Mouse (Mus musculus): ENCODE measurements at regions not wholly inside any gene's neighbourhood (a gene's known extent, or its start where the extent isn't known, plus 50 kb on each side); places are given as distances from the start of the nearest gene placed in this dataset.

DNA sequence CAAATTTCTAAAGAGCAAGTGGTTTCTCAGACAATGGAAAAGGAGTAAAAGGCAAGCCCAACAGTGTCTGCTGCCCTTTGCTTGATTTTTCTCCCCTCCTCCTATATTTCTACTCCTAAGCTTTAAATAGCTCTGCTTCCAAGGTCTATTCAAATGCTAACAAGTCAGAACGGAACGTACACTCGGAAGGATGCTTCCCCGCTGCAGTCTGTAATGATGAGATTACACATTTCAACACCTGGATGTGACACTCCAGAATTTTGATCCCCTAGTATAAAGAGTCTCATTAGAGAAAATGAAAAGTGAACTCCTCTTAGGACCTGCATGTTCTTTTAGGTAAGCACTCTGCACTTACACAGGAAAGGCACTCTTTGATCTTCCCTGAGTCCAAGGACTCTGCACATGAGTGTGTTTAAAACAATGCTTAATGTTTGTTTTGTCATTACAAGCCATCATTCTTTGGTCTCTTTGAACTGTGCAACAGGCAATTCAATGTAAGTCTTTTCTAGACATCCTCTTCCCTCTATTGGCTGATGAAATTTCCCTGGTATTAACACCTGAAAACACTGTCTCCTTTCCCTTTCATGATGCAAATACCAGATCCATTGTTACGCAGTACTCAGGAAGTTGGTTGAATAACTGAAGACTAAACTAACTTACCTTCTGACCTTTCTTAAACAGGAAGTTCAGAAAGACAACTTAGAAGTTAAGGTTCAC is 278.7 kb downstream of the Epha7 start:
- H3K27ac ChIP-seq (ENCODE audit: low read depth, low read length) = no peak overlapping the region
- no peaks in the 10 kb centered on the region for H3K9me3 ChIP-seq (replicated peaks; ENCODE audit: control insufficient read depth, low read length)
- no peak overlapping the region for H3K9ac ChIP-seq (ENCODE audit: low read length)
- ATAC-seq (no peak), DNase-seq (ENCODE audit: low spot score) (peak; percentile 11)
- no peaks in the 10 kb centered on the region for H3K36me3 ChIP-seq (ENCODE audit: control insufficient read depth, insufficient read depth, low read length)
- H3K4me3 ChIP-seq (ENCODE audit: low read depth, low read length) = no peak overlapping the region
- 23% methylated on average over 5 of the region's 5 CpGs for WGBS
- H3K4me1 ChIP-seq (ENCODE audit: control insufficient read depth, insufficient read depth, low read length) = no peaks in the 10 kb centered on the region
- no peaks in the 10 kb centered on the region for H3K27me3 ChIP-seq (replicated peaks; ENCODE audit: control insufficient read depth, insufficient read depth, low read length)
- H3K4me2 ChIP-seq (ENCODE audit: low read length) = no peak overlapping the region

DNA sequence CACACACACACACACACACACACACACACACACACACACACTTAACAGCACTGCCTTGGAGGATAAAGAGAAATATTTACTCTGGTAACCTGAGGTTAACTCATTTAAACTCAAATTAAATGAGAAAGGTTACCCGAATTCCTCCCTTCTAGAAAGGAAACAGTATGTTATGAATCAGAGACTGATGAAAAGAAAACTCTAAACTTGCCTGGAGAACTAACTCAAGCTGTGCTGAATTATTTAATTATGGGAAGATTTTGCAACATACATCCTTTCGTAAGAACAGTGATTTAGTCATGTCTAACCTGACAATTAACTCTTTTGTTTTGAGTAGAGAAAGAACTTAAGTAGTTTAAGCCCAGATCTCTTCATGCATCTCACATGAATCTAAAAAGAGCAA is 289.4 kb downstream of the Epha7 start:
- no peak overlapping the region for H3K27ac ChIP-seq (ENCODE audit: low read depth, low read length)
- no peaks in the 10 kb centered on the region for H3K36me3 ChIP-seq (ENCODE audit: control insufficient read depth, insufficient read depth, low read length)
- WGBS = 44% methylated on average over 2 of the region's 2 CpGs
- no peak for ATAC-seq
- H3K27me3 ChIP-seq (replicated peaks; ENCODE audit: control insufficient read depth, insufficient read depth, low read length) = no peaks in the 10 kb centered on the region
- no peaks in the 10 kb centered on the region for H3K4me1 ChIP-seq (ENCODE audit: control insufficient read depth, insufficient read depth, low read length)
- H3K9ac ChIP-seq (ENCODE audit: low read length) = no peak overlapping the region
- H3K4me2 ChIP-seq (ENCODE audit: low read length) = no peak overlapping the region
- H3K9me3 ChIP-seq (replicated peaks; ENCODE audit: control insufficient read depth, low read length) = no peaks in the 10 kb centered on the region
- no peak overlapping the region for H3K4me3 ChIP-seq (ENCODE audit: low read depth, low read length)
- no peak for DNase-seq (ENCODE audit: low spot score)

DNA sequence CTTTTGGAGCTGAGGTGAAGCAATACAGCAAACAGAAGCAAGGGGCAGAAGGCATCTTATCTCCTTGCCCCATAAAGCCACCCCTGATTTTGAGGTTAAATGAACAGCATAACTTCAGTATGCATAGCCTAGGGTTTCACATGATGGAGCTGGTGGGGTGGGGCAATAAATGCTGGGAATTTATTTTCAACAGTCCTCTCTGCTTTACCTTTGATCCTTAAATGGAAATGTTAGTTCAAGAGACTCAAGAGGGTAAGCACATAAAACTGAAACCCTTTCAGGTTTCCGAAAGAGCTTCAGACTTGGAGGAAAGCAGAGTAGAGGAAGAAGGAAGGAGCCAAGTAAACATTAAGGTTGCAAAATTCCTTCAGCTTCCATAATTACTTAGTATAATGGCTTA is 290.5 kb downstream of the Epha7 start:
- Histone ChIP-seq H3K9me3 (replicated peaks; ENCODE audit: control insufficient read depth, low read length) (no peaks in the 10 kb centered on the region), H3K27me3 (replicated peaks; ENCODE audit: control insufficient read depth, insufficient read depth, low read length) (no peaks in the 10 kb centered on the region), H3K4me1 (ENCODE audit: control insufficient read depth, insufficient read depth, low read length) (no peaks in the 10 kb centered on the region), H3K4me3 (ENCODE audit: low read depth, low read length) (no peak overlapping the region), H3K36me3 (ENCODE audit: control insufficient read depth, insufficient read depth, low read length) (no peaks in the 10 kb centered on the region), H3K27ac (ENCODE audit: low read depth, low read length) (no peak overlapping the region), H3K4me2 (ENCODE audit: low read length) (no peak overlapping the region), H3K9ac (ENCODE audit: low read length) (no peak overlapping the region)
- DNase-seq (ENCODE audit: low spot score) (no peak), ATAC-seq (no peak)
- 95% methylated on average over 1 of the region's 1 CpGs for WGBS

DNA sequence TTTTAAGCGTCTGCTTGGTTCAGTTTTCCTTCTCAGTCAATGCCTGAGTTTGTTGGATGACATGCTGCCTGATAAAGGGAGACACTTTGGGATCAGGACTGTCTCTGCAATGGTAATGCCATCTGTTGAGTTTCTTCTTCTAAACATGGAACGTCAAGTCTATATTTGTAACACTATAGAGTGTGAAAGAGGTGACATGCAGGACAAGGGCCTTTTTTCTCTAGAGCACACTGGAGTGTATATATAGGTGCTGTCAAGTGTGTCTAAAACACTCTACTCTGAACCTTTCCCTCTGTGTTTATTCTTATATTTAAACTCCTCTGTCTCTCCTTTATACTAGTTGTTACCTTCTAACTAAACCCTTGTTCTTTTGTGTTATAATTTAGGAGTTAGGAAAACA is 299.6 kb downstream of the Epha7 start:
- WGBS = 78% methylated on average over 2 of the region's 2 CpGs
- H3K4me2 ChIP-seq (ENCODE audit: low read length) = no peak overlapping the region
- no peak overlapping the region for H3K4me3 ChIP-seq (ENCODE audit: low read depth, low read length)
- H3K9ac ChIP-seq (ENCODE audit: low read length) = no peak overlapping the region
- ATAC-seq = no peak
- H3K27ac ChIP-seq (ENCODE audit: low read depth, low read length) = no peak overlapping the region
- H3K27me3 ChIP-seq (replicated peaks; ENCODE audit: control insufficient read depth, insufficient read depth, low read length) = no peaks in the 10 kb centered on the region
- no peaks in the 10 kb centered on the region for H3K9me3 ChIP-seq (replicated peaks; ENCODE audit: control insufficient read depth, low read length)
- H3K4me1 ChIP-seq (ENCODE audit: control insufficient read depth, insufficient read depth, low read length) = 0 out of 2 replicates have a peak, but pooled peaks cover 1% of the 10 kb centered on the region
- no peaks in the 10 kb centered on the region for H3K36me3 ChIP-seq (ENCODE audit: control insufficient read depth, insufficient read depth, low read length)
- no peak for DNase-seq (ENCODE audit: low spot score)

DNA sequence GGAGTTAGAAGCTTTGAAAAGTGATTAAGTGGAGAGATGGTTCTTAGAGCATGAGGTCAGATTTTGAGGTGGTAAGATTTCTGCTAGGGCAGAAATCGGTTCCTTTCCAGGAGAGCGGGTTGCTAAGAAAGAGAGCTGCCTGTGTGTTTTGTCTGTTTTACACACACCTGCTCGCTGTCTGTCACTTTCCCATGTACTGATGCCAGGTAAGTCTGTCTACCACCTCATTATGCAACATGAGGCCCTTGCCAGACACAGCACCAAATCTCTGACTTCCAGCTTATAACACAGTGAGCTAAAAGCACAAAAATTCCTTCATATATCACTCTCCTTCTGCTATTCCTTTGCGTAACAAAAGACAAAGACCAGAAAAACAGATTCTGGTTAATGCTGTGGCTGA is 304.1 kb downstream of the Epha7 start:
- WGBS = 72% methylated on average over 4 of the region's 4 CpGs
- H3K27me3 ChIP-seq (replicated peaks; ENCODE audit: control insufficient read depth, insufficient read depth, low read length) = no peaks in the 10 kb centered on the region
- H3K9me3 ChIP-seq (replicated peaks; ENCODE audit: control insufficient read depth, low read length) = no peaks in the 10 kb centered on the region
- peak; percentile 46; the same call in 1 of the 2 replicates for ATAC-seq
- DNase-seq (ENCODE audit: low spot score) = peak; percentile 47
- no peaks in the 10 kb centered on the region for H3K36me3 ChIP-seq (ENCODE audit: control insufficient read depth, insufficient read depth, low read length)
- H3K4me2 ChIP-seq (ENCODE audit: low read length) = no peak overlapping the region
- H3K9ac ChIP-seq (ENCODE audit: low read length) = no peak overlapping the region
- no peak overlapping the region for H3K4me3 ChIP-seq (ENCODE audit: low read depth, low read length)
- peaks cover 18% of the 10 kb centered on the region; the same call in 1 of the 2 replicates for H3K4me1 ChIP-seq (ENCODE audit: control insufficient read depth, insufficient read depth, low read length)
- H3K27ac ChIP-seq (ENCODE audit: low read depth, low read length) = no peak overlapping the region

DNA sequence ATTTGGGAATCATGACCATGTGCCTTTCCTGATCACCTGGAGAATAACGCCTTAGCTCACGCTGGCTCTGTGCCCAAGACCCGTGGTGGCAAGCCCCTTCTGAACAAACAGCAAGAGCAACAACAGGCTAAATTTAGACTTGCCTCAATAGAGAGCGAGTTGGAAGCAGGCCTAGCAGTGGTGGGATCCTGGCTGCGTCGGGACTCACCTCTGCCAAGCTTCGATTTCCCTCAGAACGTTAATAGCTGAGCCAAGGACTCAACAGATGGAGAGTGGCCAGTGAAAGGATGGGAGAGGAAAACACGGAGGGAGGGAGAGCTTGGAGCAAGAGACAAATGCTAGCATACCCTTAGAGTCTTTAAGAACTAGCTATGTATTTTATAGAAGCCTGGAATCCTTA is 305.0 kb downstream of the Epha7 start:
- Histone ChIP-seq H3K9me3 (replicated peaks; ENCODE audit: control insufficient read depth, low read length) (no peaks in the 10 kb centered on the region), H3K4me2 (ENCODE audit: low read length) (no peak overlapping the region), H3K36me3 (ENCODE audit: control insufficient read depth, insufficient read depth, low read length) (no peaks in the 10 kb centered on the region), H3K27me3 (replicated peaks; ENCODE audit: control insufficient read depth, insufficient read depth, low read length) (no peaks in the 10 kb centered on the region), H3K4me1 (ENCODE audit: control insufficient read depth, insufficient read depth, low read length) (peaks cover 18% of the 10 kb centered on the region; the same call in 1 of the 2 replicates), H3K4me3 (ENCODE audit: low read depth, low read length) (no peak overlapping the region), H3K27ac (ENCODE audit: low read depth, low read length) (no peak overlapping the region), H3K9ac (ENCODE audit: low read length) (no peak overlapping the region)
- peak; percentile 88 for DNase-seq (ENCODE audit: low spot score)
- ATAC-seq = peak; percentile 90
- 24% methylated on average over 9 of the region's 9 CpGs for WGBS

DNA sequence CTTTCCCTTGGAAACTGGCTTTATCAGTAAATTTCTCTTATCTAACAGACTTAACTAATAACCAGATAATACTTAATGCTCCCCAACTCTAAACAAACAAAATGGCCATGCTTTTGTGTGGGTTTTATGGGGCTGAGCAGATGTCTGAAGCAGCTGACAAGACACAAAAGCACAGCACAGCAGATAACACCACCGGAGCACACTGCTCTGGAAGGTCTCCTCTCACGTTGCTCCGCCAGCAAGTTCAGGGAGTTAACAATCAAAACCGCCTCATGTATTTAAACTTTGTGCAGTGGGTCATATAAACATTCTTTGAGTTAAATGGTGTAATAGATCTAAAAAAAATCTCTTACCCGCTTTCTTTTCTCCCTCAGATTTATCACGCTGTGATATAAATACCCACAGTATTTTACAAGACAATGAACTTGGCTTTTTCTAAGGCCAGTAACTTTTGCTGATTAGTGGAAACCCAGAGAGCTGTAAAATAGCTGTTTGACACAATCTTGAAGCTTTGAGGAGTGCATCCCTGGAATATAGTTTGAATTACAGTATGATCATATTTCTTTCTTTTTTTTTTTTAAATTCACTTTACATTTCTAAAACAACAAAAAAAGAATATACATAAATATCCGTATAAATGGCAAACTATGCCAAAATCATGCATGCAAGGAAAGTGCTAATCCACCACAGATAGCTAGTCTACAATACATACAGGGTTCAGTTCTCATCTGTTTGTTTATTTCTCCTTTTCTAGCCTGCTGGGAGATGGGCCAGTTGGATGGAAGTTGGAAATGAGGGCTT is 305.9 kb downstream of the Epha7 start:
- H3K9ac ChIP-seq (ENCODE audit: low read length) = no peak overlapping the region
- no peak overlapping the region for H3K4me2 ChIP-seq (ENCODE audit: low read length)
- DNase-seq (ENCODE audit: low spot score) (peak; percentile 25), ATAC-seq (no peak)
- H3K27ac ChIP-seq (ENCODE audit: low read depth, low read length) = no peak overlapping the region
- no peaks in the 10 kb centered on the region for H3K36me3 ChIP-seq (ENCODE audit: control insufficient read depth, insufficient read depth, low read length)
- no peak overlapping the region for H3K4me3 ChIP-seq (ENCODE audit: low read depth, low read length)
- 15% methylated on average over 7 of the region's 7 CpGs for WGBS
- H3K9me3 ChIP-seq (replicated peaks; ENCODE audit: control insufficient read depth, low read length) = no peaks in the 10 kb centered on the region
- H3K4me1 ChIP-seq (ENCODE audit: control insufficient read depth, insufficient read depth, low read length) = peaks cover 18% of the 10 kb centered on the region; the same call in 1 of the 2 replicates
- no peaks in the 10 kb centered on the region for H3K27me3 ChIP-seq (replicated peaks; ENCODE audit: control insufficient read depth, insufficient read depth, low read length)

DNA sequence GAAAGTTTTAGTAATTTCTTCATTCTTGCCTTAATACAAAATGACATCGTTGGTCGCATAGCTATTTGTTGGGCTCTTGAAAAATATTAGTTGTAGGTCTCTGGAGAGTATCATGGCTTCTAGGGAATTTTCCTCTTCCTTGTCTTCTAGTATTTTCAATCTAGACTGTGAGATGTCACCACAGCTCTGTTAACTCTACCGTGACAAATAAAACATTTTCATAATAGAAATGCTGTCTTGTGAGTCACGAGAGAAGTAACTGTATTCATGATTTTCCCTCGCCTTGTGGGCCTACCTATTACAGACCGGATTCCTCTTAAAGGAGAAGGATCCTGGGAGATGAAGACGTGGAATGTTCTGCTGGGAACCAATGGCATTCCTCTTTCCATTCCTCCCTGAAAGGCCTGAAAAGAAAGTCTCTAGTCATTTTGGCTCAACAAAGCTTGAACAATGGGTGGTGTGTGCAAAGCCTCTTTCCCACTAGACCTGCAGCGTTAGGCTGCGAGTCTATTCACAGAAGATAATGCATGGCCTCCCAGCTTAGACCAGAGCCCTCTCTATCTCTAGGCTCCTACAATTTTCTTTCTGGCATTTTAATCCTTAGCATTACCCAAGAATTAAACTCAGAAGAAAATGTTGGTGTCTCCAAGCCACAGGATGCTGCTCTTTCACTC is 306.7 kb downstream of the Epha7 start:
- no peak overlapping the region for H3K4me3 ChIP-seq (ENCODE audit: low read depth, low read length)
- ATAC-seq = no peak

More for the DNA sequence above, 306.7 kb downstream of the Epha7 start:
- Histone ChIP-seq H3K9me3 (replicated peaks; ENCODE audit: control insufficient read depth, low read length) (no peaks in the 10 kb centered on the region), H3K36me3 (ENCODE audit: control insufficient read depth, insufficient read depth, low read length) (no peaks in the 10 kb centered on the region), H3K27me3 (replicated peaks; ENCODE audit: control insufficient read depth, insufficient read depth, low read length) (no peaks in the 10 kb centered on the region), H3K4me1 (ENCODE audit: control insufficient read depth, insufficient read depth, low read length) (peaks cover 18% of the 10 kb centered on the region; the same call in 1 of the 2 replicates), H3K27ac (ENCODE audit: low read depth, low read length) (no peak overlapping the region), H3K9ac (ENCODE audit: low read length) (no peak overlapping the region), H3K4me2 (ENCODE audit: low read length) (no peak overlapping the region)
- DNase-seq (ENCODE audit: low spot score) = peak; percentile 24
- WGBS = 23% methylated on average over 9 of the region's 9 CpGs

Measured in forebrain, embryonic 14.5 days (tissue).